Mouse (Mus musculus) hindbrain, embryonic 11.5 days (tissue): ENCODE results near the gene Gm10842. TPM values are rescaled to one million over a fixed set of nuclear protein-coding genes. Genes with fewer than 3 reads are reported as not detected.
"Not testable (repeated sequence)": the region's sequence is repeated elsewhere in the genome, so short reads cannot be mapped to it uniquely, and the experiment has no call there.

Experiments used
- ATAC-seq: fragments of 200-750 bp; cut with Nextera tagmentation; 2 replicates; pipeline ENCODE4 v1.8.0; 2017; ENCODE audit warnings: mild to moderate bottlenecking, moderate TSS enrichment, moderate library complexity; ENCODE audit not compliant: low FRiP score
- DNase-seq: peaks from one replicate; pipeline ENCODE4 v3.0.0-alpha.2; 2015; ENCODE audit warnings: low spot score
- H3K27ac ChIP-seq: fragments of 300-500 bp; sonication (generic); 2 replicates; pipeline ENCODE4 v1.5.1; 2014; ENCODE audit warnings: mild to moderate bottlenecking, low read depth, low read length
- H3K27me3 ChIP-seq: fragments of 300-500 bp; sonication (generic); 2 replicates; pipeline ENCODE4 v1.6.1; 2014; ENCODE audit warnings: mild to moderate bottlenecking, low read length, moderate library complexity, mixed read lengths; ENCODE audit not compliant: control insufficient read depth, insufficient read depth
- H3K36me3 ChIP-seq: fragments of 300-500 bp; sonication (generic); 2 replicates; pipeline ENCODE4 v1.6.1; 2014; ENCODE audit warnings: mild to moderate bottlenecking, low read length, moderate library complexity, mixed read lengths; ENCODE audit not compliant: control insufficient read depth, insufficient read depth
- H3K4me1 ChIP-seq: fragments of 300-500 bp; sonication (generic); replicated peaks from 2 replicates; pipeline ENCODE4 v1.6.1; 2014; ENCODE audit warnings: low read length, mixed read lengths; ENCODE audit not compliant: control insufficient read depth, insufficient read depth
- H3K4me2 ChIP-seq: fragments of 300-500 bp; sonication (generic); replicated peaks from 2 replicates; pipeline ENCODE4 v1.6.1; 2014; ENCODE audit warnings: mild to moderate bottlenecking, low read depth, low read length
- H3K4me3 ChIP-seq: fragments of 300-500 bp; sonication (generic); 2 replicates; pipeline ENCODE4 v1.5.1; 2014; ENCODE audit warnings: low read depth, low read length
- H3K9ac ChIP-seq: fragments of 300-500 bp; sonication (generic); 2 replicates; pipeline ENCODE4 v1.6.1; 2014; ENCODE audit warnings: low read depth, low read length
- H3K9me3 ChIP-seq: fragments of 300-500 bp; sonication (generic); 2 replicates; pipeline ENCODE4 v1.6.1; 2016; ENCODE audit warnings: low read length; ENCODE audit not compliant: control insufficient read depth
- WGBS: fragments of 180-500 bp; shearing (Covaris S2); extraction: QIAGEN DNeasy Blood & Tissue Kit; methylation state at CpG from one replicate; pipeline ENCODE4 v1.1.7; 2014; 5-methylcytosine and 5-hydroxymethylcytosine counted together
- polyA plus RNA-seq: library from polyadenylated mRNA; unstranded; fragments of >200 nt; fragmentation: Nextera tagmentation; extraction: Ambion mirVana; gene quantifications from 2 replicates; pipeline ENCODE4 v1.2.1, GENCODE M21; 2014

The Gm10842 gene
- polyA plus RNA-seq, result not detected in 2 replicates

DNA sequence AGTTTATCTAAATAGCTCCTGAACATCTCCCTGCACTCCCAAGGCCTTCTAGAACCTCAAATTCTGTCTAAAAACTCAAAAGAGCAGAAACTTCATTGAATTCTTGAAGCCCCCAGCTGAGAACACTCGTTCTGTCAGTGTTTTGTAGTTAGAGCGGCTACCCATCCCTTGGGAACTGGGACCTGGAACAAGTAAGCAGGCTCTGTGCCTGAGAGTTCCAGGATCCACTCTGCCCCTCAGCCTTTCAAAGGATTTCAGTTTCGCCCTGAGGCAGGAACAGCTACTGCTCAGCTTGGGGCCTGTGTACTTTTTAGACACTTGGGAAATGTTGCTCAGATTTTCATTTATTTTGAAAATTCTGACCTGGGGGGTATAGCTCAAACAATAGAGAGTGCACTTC lies at the start of gene Gm10842:
Gene Gm10842 (plus strand): TSS at position 301 of the 400 bp plus-strand sequence.
- H3K27me3 ChIP-seq, result no peaks in the 10 kb centered on the region
- no peak within 1 kb of the TSS for H3K4me2 ChIP-seq
- no peak within 1 kb of the TSS for H3K27ac ChIP-seq
- H3K9me3 ChIP-seq, result no peaks in the 10 kb centered on the region
- H3K4me1 ChIP-seq, result no peaks in the 10 kb centered on the region
- 76% methylated on average over 3 of the region's 3 CpGs for WGBS
- no peak within 1 kb of the TSS for H3K9ac ChIP-seq
- H3K36me3 ChIP-seq, result no peaks in the 10 kb centered on the region
- H3K4me3 ChIP-seq, result no peak within 1 kb of the TSS
- ATAC-seq, result no peak
- no peak for DNase-seq

DNA sequence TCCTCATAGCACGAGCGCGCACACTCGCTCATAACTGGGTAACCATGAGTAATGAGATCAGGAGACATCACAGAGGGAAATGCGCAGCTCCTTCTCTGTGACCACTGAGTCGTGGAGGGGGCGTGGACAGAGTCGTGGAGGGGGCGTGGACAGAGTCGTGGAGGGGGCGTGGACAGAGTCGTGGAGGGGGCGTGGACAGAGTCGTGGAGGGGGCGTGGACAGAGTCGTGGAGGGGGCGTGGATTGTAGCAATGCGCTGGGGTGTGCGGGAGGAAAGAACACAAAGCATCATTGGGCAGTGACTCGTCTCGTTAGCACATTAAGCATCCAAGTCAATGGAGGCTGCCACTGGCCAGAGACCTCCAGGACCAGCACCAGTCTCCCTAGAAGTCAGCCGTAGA lies 34.2 kb upstream of the Gm10842 start:
- WGBS, result 73% methylated on average over 22 of the region's 22 CpGs
- H3K36me3 ChIP-seq, H3K27me3 ChIP-seq, H3K9me3 ChIP-seq, ATAC-seq, H3K27ac ChIP-seq, H3K9ac ChIP-seq, H3K4me1 ChIP-seq, H3K4me3 ChIP-seq, H3K4me2 ChIP-seq, DNase-seq: not testable (repeated sequence)

DNA sequence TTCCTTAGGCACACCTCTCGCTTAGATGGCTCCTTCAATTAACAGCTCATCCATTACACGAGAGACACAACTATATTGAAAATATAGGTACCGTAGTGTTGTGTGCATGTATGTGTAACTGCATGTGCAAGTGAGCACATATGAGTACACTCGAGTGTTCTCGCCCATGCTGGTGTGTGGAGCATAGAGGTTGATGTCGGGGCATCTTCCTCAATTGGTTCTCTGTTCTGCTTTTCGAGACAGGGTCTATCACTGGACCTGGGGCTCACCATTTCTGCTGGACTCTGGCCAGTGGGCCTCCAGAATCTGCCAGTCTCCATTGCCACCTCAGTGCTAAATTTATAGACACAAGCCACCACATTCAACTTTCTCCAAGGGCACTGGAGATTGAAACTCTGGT lies 28.9 kb upstream of the Gm10842 start:
- no peak for ATAC-seq
- DNase-seq, result no peak
- Histone ChIP-seq H3K4me1 (no peaks in the 10 kb centered on the region), H3K9me3 (no peaks in the 10 kb centered on the region), H3K27me3 (no peaks in the 10 kb centered on the region), H3K9ac (no peak overlapping the region), H3K27ac (no peak overlapping the region), H3K36me3 (no peaks in the 10 kb centered on the region), H3K4me2 (no peak overlapping the region), H3K4me3 (no peak overlapping the region)
- WGBS, result 88% methylated on average over 7 of the region's 7 CpGs

DNA sequence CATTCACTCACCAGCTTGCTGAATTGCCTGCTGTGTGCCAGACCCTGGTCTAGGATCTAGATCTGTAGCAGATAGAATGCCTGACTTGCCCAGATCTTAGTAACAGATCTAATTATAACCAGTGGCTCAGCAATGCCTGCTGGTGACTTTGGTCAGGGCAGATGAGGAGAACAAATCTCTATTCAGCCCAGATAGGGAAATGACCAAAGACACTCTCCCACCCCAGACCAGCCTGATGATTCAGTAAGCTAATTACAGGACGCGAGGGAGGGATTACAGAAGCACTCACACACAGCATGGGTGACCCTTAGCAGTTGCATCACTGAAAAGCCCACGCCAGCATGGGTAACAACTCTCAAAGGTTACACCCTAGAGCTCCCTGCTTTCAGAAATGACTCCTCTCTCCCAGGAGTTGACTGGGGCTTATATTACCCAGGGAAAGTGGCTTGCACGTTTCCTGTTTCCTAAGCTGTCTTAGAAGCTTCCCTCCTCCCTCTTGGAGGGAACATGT lies 26.1 kb upstream of the Gm10842 start:
- ATAC-seq, result no peak
- no peaks in the 10 kb centered on the region for H3K9me3 ChIP-seq

DNA sequence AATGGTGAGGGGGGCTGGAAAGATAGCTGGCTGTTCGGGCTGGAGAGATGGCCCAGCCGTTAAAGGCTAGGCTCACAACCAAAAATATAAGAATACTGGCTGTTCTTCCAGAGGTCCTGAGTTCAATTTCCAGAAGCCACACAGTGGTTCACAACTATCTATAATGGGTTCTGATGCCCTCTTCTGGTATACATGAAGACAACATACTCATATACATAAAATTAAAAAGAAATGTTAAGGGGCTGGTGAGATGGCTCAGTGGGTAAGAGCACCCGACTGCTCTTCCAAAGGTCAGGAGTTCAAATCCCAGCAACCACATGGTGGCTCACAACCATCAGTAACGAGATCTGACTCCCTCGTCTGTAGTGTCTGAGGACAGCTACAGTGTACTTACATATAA lies 24.9 kb upstream of the Gm10842 start:
- DNase-seq, H3K27ac ChIP-seq, H3K4me2 ChIP-seq, H3K36me3 ChIP-seq, H3K4me1 ChIP-seq, H3K4me3 ChIP-seq, H3K9ac ChIP-seq, ATAC-seq, H3K27me3 ChIP-seq, H3K9me3 ChIP-seq: not testable (repeated sequence)
- 79% methylated on average over 5 of the region's 5 CpGs for WGBS

More for the DNA sequence above, 26.1 kb upstream of the Gm10842 start:
- H3K27me3 ChIP-seq, result no peaks in the 10 kb centered on the region
- WGBS, result 50% methylated on average over 4 of the region's 4 CpGs
- no peak for DNase-seq
- H3K9ac ChIP-seq, result no peak overlapping the region
- no peak overlapping the region for H3K4me2 ChIP-seq
- H3K4me3 ChIP-seq, result no peak overlapping the region
- H3K4me1 ChIP-seq, result no peaks in the 10 kb centered on the region
- H3K36me3 ChIP-seq, result no peaks in the 10 kb centered on the region
- H3K27ac ChIP-seq, result no peak overlapping the region

DNA sequence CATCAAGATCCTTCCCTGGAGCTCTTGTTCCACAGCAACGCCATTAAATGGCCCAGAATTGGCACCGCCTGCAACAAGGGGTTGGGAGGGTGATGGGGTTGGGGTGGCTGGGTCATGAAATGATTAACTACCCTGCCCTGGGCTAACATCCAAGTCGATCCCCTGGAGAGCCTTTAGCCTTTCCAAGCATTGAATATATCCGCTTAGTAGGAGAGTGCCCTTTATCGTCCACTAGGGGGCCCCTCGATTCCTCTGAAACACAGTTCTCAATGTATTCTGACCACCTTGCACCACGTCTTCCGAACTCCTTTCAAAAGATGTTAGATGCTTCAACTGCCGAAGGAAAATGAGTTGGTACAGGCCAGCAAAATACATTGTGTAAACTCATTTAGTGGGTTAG lies 22.7 kb upstream of the Gm10842 start:
- Histone ChIP-seq H3K4me3 (no peak overlapping the region), H3K4me2 (no peak overlapping the region), H3K27me3 (no peaks in the 10 kb centered on the region), H3K9ac (no peak overlapping the region), H3K4me1 (no peaks in the 10 kb centered on the region), H3K9me3 (no peaks in the 10 kb centered on the region), H3K27ac (no peak overlapping the region), H3K36me3 (no peaks in the 10 kb centered on the region)
- peak; percentile 76 for DNase-seq
- ATAC-seq, result peak; percentile 23
- 9% methylated on average over 9 of the region's 9 CpGs for WGBS

DNA sequence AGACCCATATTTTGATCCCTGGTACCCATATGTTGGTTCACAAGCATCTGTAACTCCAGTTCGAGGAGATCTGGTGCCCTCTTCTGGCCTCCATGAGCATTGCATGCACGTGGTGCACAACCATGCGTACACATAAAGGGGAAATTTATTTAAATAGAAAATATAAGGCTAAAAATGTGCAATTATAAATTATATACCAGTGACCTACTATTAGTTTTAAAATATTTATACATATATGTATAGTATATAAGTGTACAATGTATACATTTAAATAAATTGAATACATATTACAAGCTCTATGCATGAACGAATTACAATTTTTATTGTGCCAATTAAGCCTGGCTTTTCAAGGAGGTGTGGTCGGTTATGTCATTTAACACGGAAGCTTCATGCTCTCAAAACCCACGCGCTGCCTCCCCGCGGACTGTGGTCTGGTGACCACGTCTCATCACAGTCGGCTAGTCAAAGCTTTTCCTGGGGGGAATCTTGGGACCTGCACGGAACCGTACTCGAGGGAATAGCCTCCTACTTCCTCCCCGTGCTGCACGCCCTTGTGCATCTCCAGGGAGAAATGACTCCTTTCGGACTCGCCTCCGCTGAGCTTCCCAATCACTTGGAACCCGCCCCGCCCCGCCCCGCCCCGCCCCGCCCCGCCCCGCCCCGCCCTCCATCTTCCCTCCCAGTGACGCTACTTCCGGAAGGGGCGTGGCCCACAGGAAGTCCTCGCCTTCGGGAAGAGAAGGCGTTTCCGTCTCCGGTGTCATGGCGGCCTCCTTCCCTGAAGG lies 20.8 kb upstream of the Gm10842 start, which contains the start of gene Mettl2:
Gene Mettl2 (plus strand): TSS at position 691 of the 785 bp plus-strand sequence.
- Histone ChIP-seq H3K4me1 (no peaks in the 10 kb centered on the region), H3K4me3 (peak within 1 kb of the TSS; percentile 95), H3K4me2 (peak within 1 kb of the TSS; percentile 91), H3K9ac (peak within 1 kb of the TSS; percentile 74), H3K27me3 (no peaks in the 10 kb centered on the region), H3K36me3 (no peaks in the 10 kb centered on the region), H3K27ac (0 out of 2 replicates have a peak within 1 kb of the TSS, but pooled peaks have one; percentile 12), H3K9me3 (no peaks in the 10 kb centered on the region)
- DNase-seq, result peak; percentile 90
- peak; percentile 92 for ATAC-seq
- WGBS, result 3% methylated on average over 24 of the region's 38 CpGs

DNA sequence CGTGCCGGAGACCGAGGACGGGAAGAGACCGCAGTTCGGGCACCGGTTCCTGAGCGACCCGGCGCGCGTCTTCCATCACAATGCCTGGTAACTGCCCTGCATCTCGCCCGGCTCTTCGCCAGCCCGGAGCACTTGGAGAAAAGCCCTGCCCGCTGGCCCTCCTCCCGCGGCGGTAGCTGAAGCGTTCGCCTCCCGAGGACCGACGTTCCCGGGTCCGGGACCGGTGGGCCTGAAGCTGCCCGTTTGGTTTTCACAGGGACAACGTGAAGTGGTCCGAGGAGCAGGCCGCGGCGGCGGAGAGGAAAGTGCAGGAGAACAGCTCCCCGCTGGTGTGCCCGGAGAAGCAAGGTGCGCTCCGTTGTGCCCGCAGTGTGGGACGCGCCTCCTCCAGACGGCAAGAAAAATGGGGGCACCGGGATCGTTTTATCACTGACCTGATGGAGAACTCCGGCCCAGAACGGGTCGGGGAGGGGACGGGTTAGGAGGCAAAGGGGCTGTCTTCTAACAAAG lies 20.1 kb upstream of the Gm10842 start:
- peak overlapping the region; percentile 95 for H3K4me3 ChIP-seq
- H3K36me3 ChIP-seq, result no peaks in the 10 kb centered on the region
- DNase-seq (no peak), ATAC-seq (no peak; the same call in 1 of the 2 replicates)
- H3K4me1 ChIP-seq, result no peaks in the 10 kb centered on the region
- H3K9me3 ChIP-seq, result no peaks in the 10 kb centered on the region
- no peak overlapping the region for H3K27ac ChIP-seq
- H3K9ac ChIP-seq, result peak overlapping the region; percentile 74
- H3K4me2 ChIP-seq, result peak overlapping the region; percentile 91
- H3K27me3 ChIP-seq, result no peaks in the 10 kb centered on the region
- under 1% methylated on average over 41 of the region's 49 CpGs for WGBS
